Mouse (Mus musculus) olfactory bulb, adult 2 months (tissue): ENCODE data around the gene Dcpp1. TPM values are rescaled to one million over a fixed set of nuclear protein-coding genes. Genes with fewer than 3 reads are reported as not detected.
A peak's percentile ranks its signal among the peaks of the same experiment; 100 is the strongest.
"Not testable (repeated sequence)": the region's sequence is repeated elsewhere in the genome, so short reads cannot be mapped to it uniquely, and the experiment has no call there.

ENCODE experiments used
- H3K27ac ChIP-seq: fragments of 200-500 bp; 2 replicates; pipeline ENCODE4 v1.5.1; 2012; ENCODE audit warnings: low read depth, low read length; ENCODE audit not compliant: insufficient read depth
- H3K4me1 ChIP-seq: fragments of 200-500 bp; 2 replicates; pipeline ENCODE4 v1.6.1; 2012; ENCODE audit warnings: low read length; ENCODE audit not compliant: control insufficient read depth, insufficient read depth
- H3K4me3 ChIP-seq: fragments of 200-500 bp; 2 replicates; pipeline ENCODE4 v1.5.1; 2012; ENCODE audit warnings: mild to moderate bottlenecking, low read depth, low read length, moderate library complexity; ENCODE audit not compliant: insufficient read depth
- CTCF ChIP-seq: fragments of 200-500 bp; IDR thresholded peaks from 2 replicates; pipeline ENCODE4 v1.5.1; 2012; ENCODE audit warnings: low read depth, mild to moderate bottlenecking, low read length, moderate library complexity; ENCODE audit not compliant: insufficient read depth
- POLR2A ChIP-seq: fragments of 200-500 bp; IDR thresholded peaks from 2 replicates; pipeline ENCODE4 v1.6.1; 2012; ENCODE audit warnings: mild to moderate bottlenecking, low read depth, low read length, moderate library complexity; ENCODE audit not compliant: insufficient read depth
- WGBS: fragments of 180-500 bp; shearing (Covaris S2); methylation state at CpG from one replicate; pipeline ENCODE4 v1.1.7; 2018; 5-methylcytosine and 5-hydroxymethylcytosine counted together
- polyA plus RNA-seq: library from polyadenylated mRNA; stranded (reverse); fragments of >200 nt; gene quantifications from 2 replicates; pipeline ENCODE4 v1.2.4, GENCODE M21; 2012; ENCODE audit warnings: low replicate concordance; ENCODE audit not compliant: missing spikeins, insufficient read depth, insufficient read length

Dcpp1 gene
- polyA plus RNA-seq, 1 experiment: not detected

DNA sequence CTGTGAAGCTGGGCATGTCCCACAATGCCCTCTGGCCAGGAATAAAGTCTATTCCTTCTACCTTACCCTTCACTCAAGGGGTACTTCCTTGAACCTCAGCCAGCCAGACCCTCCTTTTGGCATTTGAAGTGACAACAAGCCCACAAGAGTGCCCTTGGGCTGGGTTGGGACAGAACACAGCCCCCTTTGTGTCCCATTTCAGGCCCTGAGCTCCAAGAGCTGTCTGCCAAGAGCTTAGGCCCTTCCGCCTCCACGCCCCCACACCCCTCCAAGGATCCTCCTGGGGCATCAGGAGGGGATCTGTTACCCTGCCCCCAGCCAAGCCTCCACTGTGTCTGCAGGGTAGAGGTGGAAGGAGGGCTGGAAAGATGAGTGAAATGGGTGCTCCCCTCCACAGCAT lies 3.5 kb upstream of the Dcpp1 start:
- H3K4me1 ChIP-seq: peaks cover 4% of the 10 kb centered on the region
- 61% methylated on average over 2 of the region's 2 CpGs for WGBS
- H3K4me3 ChIP-seq: no peak overlapping the region
- TF ChIP-seq CTCF (no peak), POLR2A (no peak)
- H3K27ac ChIP-seq: no peak overlapping the region

DNA sequence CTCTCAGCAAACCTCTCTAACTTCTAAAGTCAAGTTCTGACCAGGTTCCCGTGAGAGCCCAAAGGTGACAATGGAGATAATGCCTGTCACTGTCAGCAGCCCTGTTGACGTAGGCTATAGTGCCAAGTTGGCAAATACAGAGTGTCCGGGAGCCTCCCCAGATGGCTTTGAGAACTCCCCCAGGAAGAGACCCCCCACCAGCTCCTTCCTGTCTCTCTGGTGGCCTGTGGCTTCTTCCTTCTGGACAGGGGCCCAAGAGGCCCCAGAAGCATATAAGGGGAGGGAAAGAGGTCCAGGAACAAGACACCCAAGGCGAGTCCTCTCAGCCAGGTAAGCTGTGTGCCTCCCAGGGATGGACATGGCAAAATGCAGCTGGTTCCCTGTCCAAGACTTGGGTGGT lies 36.5 kb downstream of the Dcpp1 start, which contains the start of gene Dcpp3:
TSS of gene Dcpp3 (plus strand) at position 301 of the 400 bp plus-strand sequence.
- WGBS: 84% methylated on average over 4 of the region's 4 CpGs
- H3K27ac ChIP-seq, H3K4me1 ChIP-seq, H3K4me3 ChIP-seq: not testable (repeated sequence)

DNA sequence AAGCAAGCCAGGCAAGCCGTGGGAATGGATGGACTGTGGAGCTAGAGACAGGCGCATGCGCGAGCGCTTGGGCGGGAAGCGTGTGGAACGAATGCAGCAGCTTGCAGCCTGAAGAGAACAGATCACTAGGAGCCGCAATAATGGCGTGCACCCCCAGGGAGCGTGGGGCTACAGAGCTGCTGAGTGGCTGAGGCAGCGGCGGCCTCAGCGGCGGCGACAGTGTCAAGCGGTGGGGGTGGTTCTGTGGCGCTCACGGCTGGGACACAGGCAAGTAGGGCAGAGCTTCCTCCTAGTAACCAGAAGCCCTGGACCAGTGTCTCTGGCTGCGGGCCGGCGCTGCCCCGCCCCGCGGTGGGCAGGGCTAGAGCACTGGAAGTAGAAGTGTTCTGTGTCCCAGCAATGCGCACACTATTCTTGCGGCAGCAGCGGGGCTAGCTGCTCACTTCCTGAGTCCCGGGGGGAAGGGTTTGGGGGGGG lies 43.9 kb downstream of the Dcpp1 start:
- H3K27ac ChIP-seq: peak overlapping the region; percentile 81
- TF ChIP-seq CTCF: no peak
- peak; percentile 72 for TF ChIP-seq POLR2A
- H3K4me3 ChIP-seq: peak overlapping the region; percentile 60
- WGBS: under 1% methylated on average over 29 of the region's 29 CpGs
- H3K4me1 ChIP-seq: 0 out of 2 replicates have a peak, but pooled peaks cover 4% of the 10 kb centered on the region

DNA sequence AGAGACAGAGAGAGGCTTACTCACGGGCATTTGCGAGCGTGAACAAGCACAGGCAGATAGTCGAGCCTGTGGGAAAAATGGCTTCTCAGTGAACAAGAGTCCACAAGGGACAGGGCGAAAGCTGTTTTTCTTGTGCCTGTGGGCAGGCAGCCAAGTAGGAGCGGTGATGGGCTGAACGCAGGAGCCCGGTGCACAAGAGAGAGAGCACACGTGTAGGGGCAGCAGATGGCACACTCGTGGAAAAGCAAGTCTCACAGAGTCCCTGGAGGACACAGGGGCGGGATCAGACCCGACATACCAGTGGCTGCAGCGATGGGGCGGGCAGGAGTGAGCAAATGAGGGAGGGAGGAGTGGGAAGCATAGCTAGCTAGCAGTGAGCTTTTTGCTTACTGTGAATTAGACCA lies 44.4 kb downstream of the Dcpp1 start:
- Histone ChIP-seq H3K4me1 (0 out of 2 replicates have a peak, but pooled peaks cover 4% of the 10 kb centered on the region), H3K27ac (peak overlapping the region; percentile 77), H3K4me3 (peak overlapping the region; percentile 60)
- peak; percentile 18; the same call in 1 of the 2 replicates for TF ChIP-seq POLR2A
- TF ChIP-seq CTCF: no peak
- 0% methylated on average over 14 of the region's 14 CpGs for WGBS

DNA sequence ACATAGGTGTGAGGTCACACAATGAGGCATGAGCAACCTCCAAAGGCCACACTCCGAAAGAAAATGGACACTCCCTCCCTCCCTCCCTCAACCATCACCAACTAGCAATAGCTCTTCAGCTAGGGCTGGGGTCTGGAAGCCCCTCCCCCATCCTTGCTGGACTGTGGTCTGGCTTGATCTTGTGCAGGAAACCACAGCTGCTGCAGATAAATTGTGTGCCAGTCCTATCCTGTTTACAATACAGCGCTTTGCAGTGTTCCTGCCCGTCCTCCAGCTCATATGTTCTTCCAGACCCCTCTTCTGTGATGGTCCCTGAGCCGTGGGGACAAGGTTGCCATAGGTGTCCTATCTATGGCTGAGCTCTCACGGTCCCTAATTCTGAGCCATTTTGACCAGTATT lies 50.5 kb downstream of the Dcpp1 start:
- TF ChIP-seq POLR2A (no peak), CTCF (no peak)
- WGBS: 92% methylated on average over 5 of the region's 5 CpGs

More for the DNA sequence above, 50.5 kb downstream of the Dcpp1 start:
- Histone ChIP-seq H3K4me1 (no peaks in the 10 kb centered on the region), H3K4me3 (no peak overlapping the region), H3K27ac (no peak overlapping the region)

Other genes with a start within 250 kb of the Dcpp1 start
- not detected in 2 replicates for gene Mmp25, start 235.6 kb upstream of the Dcpp1 start, polyA plus RNA-seq
- gene Bicdl2, start 220.4 kb upstream of the Dcpp1 start, polyA plus RNA-seq: not detected in 2 replicates
- not detected in 2 replicates for gene Hcfc1r1, start 207.3 kb upstream of the Dcpp1 start, polyA plus RNA-seq
- not detected in 2 replicates for gene Thoc6, start 207.0 kb upstream of the Dcpp1 start, polyA plus RNA-seq
- not detected in 2 replicates for gene Tnfrsf12a, start 203.4 kb upstream of the Dcpp1 start, polyA plus RNA-seq
- gene Cldn6, start 201.6 kb upstream of the Dcpp1 start, polyA plus RNA-seq: not detected in 2 replicates
- not detected in 2 replicates for gene Cldn9, start 196.8 kb upstream of the Dcpp1 start, polyA plus RNA-seq
- gene 1520401A03Rik, start 158.1 kb upstream of the Dcpp1 start, polyA plus RNA-seq: not detected in 2 replicates
- gene Pkmyt1, start 154.5 kb upstream of the Dcpp1 start, polyA plus RNA-seq: not detected in 2 replicates
- gene Paqr4, start 140.0 kb upstream of the Dcpp1 start, polyA plus RNA-seq: not detected in 2 replicates
- not detected in 2 replicates for gene Kremen2, start 135.0 kb upstream of the Dcpp1 start, polyA plus RNA-seq
- gene Flywch1, start 109.3 kb upstream of the Dcpp1 start, polyA plus RNA-seq: not detected in 2 replicates
- not detected in 2 replicates for gene Flywch2, start 94.8 kb upstream of the Dcpp1 start, polyA plus RNA-seq
- 383 and 683 TPM in 2 replicates for gene Srrm2, start 90.3 kb upstream of the Dcpp1 start, polyA plus RNA-seq
- gene Elob, start 51.7 kb upstream of the Dcpp1 start, polyA plus RNA-seq: not detected in 2 replicates
- gene Prss33, start 44.8 kb upstream of the Dcpp1 start, polyA plus RNA-seq: not detected in 2 replicates
- gene Prss32, start 37.0 kb upstream of the Dcpp1 start, polyA plus RNA-seq: not detected in 2 replicates
- not detected in 2 replicates for gene Prss41, start 36.7 kb upstream of the Dcpp1 start, polyA plus RNA-seq
- gene Prss21, start 12.8 kb upstream of the Dcpp1 start, polyA plus RNA-seq: not detected in 2 replicates
- gene Dcpp2, start within 50 bp of the Dcpp1 start, polyA plus RNA-seq: not detected in 2 replicates
- not detected in 2 replicates for gene Dcpp3, start 36.6 kb downstream of the Dcpp1 start, polyA plus RNA-seq
- gene Sbp, start 60.8 kb downstream of the Dcpp1 start, polyA plus RNA-seq: not detected in 2 replicates
- gene Sbpl, start 74.4 kb downstream of the Dcpp1 start, polyA plus RNA-seq: not detected in 2 replicates
- not detected in 2 replicates for gene Prss30, start 99.7 kb downstream of the Dcpp1 start, polyA plus RNA-seq
- not detected in 2 replicates for gene Prss22, start 117.2 kb downstream of the Dcpp1 start, polyA plus RNA-seq
- gene Prss27, start 157.3 kb downstream of the Dcpp1 start, polyA plus RNA-seq: not detected in 2 replicates
- not detected in 2 replicates for gene Kctd5, start 192.6 kb downstream of the Dcpp1 start, polyA plus RNA-seq